Mouse (Mus musculus) c-Kit-positive CD71-positive TER-119-positive erythroid progenitor cells, embryonic 14.5 days (primary cell): ENCODE results near the gene Foxc1.

Source experiments
- DNase-seq: peaks from one replicate; pipeline ENCODE4 v3.0.0-alpha.2; 2013; ENCODE audit warnings: low spot score

Foxc1 gene

DNA sequence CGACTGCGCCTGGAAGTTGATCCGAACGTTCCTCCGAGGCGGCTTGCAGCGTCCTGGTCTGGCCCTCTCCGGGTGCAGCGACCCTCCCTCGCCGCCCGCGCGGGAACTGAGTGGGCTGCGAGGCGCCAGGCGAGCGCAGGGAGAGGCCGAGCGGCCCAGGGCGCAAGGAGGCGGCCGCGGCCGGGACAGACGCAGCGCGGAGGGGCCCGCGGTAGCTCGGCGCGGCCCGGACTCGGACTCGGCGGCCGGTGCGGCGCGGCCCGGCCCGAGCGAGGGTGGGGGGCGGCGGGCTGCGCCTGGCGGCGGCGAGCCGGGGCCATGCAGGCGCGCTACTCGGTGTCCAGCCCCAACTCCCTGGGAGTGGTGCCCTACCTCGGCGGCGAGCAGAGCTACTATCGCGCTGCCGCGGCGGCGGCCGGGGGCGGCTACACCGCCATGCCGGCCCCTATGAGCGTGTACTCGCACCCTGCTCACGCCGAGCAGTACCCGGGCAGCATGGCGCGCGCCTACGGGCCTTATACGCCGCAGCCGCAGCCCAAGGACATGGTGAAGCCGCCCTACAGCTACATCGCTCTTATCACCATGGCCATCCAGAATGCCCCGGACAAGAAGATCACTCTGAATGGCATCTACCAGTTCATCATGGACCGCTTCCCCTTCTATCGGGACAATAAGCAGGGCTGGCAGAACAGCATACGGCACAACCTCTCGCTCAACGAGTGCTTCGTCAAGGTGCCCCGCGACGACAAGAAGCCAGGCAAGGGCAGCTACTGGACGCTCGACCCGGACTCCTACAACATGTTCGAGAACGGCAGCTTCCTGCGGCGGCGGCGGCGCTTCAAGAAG lies 680 bp downstream of the Foxc1 start:
- DNase-seq = no peak

GRCm38 (mm10) chr13:31807736-31808115 lies 1.3 kb downstream of the Foxc1 start:
- no peak for DNase-seq

DNA sequence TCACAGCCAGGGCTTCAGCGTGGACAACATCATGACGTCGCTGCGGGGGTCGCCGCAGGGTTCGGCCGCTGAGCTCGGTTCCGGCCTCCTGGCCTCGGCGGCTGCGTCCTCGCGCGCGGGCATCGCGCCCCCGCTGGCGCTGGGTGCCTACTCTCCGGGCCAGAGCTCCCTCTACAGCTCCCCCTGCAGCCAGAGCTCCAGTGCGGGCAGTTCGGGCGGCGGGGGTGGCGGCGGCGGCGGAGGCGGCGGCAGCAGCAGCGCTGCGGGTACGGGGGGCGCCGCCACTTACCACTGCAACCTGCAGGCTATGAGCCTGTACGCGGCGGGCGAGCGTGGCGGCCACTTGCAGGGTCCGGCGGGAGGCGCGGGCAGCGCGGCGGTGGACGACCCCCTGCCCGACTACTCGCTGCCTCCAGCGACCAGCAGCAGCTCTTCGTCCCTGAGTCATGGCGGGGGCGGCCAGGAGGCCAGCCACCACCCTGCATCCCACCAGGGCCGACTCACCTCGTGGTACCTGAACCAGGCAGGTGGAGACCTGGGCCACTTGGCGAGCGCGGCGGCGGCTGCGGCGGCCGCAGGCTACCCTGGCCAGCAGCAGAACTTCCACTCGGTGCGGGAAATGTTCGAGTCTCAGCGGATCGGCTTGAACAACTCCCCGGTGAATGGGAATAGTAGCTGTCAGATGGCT lies 1.8 kb downstream of the Foxc1 start:
- no peak for DNase-seq

- no peak for DNase-seq
These were observed 2.5 kb downstream of the Foxc1 start for GRCm38 (mm10) chr13:31808804-31809420.

DNA sequence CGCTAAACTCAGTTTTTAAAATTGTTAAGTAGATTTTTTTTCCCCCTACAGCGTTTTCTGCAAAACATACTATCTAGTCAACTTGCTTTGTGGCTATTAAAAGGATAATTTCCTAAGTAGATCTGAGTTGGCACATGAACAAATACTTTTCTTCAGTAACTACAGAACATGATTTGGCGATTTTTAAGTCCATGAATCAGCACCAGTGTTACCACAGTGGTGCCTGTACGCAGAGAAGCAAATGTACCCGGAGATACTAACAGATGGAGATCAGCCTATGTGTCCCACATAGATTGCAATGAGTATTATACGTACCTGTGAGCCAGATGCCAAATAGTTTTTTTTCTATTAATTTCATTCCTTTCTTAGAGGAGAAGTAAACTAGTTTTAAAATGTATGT lies 3.3 kb downstream of the Foxc1 start:
- DNase-seq = no peak

DNA sequence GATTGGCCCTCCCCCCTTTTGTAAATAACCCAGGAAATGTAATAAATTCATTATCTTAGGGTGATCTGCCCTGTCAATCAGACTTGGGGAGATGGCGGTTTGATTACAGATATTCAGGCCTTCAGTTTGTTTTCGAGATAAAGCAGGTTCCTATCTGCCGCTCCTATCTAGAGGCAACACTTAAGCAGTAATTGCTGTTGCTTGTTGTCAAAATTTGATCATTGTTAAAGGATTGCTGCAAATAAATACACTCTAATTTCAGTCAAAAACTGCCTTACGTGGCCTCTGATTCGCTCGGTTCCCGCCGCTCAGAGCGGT lies 3.9 kb downstream of the Foxc1 start:
- no peak for DNase-seq

DNA sequence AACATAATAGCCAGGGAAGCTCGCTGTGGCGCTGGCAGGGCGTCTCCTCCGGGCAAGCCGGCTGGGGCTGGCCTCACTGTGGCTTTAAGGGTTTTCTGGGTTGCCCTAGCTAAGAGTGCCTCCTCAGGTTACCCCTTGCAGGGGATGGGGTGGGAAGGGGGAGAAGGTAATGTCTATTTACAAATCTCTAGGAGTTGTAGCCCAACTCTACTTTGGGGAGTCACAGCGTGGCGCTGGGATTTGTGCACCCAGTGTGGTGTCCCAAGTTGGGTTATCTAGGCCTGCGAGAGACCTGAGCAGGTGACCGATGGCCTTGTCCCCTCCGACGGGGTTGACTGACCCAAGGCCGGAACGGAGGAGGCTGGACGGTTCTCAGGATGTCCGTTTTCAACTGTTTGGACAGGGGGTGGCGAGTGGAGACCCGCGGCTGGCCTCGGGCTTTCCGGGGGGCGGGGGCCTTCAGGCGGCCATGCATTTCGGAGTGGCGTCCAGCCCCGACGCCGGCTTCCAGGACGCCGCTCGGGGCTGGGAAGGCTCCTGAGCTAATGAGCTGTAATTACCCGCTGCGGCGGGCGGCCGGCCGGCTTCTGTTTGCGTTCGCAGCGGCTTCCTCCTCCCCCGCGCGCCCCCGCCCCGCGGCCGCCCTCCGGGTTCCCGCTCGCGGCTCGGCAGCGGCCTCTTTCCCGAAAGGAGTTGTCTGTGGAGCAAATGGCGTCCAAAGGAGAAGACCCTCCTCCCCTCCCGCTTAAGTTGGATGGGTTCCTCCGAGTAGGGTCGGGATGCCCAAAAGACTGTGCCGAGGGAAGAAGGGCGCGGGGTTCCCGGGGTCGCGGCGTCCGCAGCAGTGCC lies 4.5 kb downstream of the Foxc1 start:
- no peak for DNase-seq

GRCm38 (mm10) chr13:31811542-31812021 lies 5.1 kb downstream of the Foxc1 start:
- DNase-seq = no peak

- DNase-seq = no peak
These were observed 6.3 kb downstream of the Foxc1 start for GRCm38 (mm10) chr13:31812701-31813100.

DNA sequence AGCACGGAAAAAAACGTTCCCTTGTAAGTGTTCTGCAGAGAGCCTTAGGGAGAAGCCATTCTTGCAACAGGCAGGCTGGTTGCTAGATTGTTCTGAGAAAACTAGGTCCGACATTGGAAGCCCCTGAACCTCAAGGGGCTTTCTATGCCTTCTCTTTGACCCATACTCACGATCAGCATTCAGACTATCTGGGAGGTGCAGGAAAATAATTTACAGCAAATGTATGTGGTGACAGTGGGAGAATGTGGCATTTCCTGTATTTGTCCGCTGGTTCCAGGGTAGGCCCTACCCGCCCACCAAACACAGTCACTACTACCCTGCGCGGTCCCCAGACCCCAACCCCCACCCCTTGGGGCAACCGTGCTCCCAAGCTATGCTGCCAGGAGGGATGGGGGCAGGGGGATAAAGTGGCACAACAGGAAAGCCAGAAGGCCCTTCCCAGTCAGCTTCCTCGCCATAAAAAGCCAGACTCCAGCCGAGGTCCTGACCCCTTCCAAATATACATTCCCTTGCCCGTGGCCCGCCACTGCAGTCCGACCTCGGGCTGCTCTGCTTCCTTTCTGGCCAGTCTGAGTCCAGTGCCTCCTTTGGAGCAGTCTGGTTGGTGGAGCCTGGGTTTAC lies 9.1 kb downstream of the Foxc1 start:
- DNase-seq = no peak

GRCm38 (mm10) chr13:31818337-31818736 lies 11.9 kb downstream of the Foxc1 start:
- no peak for DNase-seq

GRCm38 (mm10) chr13:31819664-31820405 lies 13.4 kb downstream of the Foxc1 start:
- DNase-seq = no peak

GRCm38 (mm10) chr13:31820587-31821017 lies 14.2 kb downstream of the Foxc1 start:
- no peak for DNase-seq

- no peak for DNase-seq
These were observed 14.6 kb downstream of the Foxc1 start for GRCm38 (mm10) chr13:31821050-31821449.

DNA sequence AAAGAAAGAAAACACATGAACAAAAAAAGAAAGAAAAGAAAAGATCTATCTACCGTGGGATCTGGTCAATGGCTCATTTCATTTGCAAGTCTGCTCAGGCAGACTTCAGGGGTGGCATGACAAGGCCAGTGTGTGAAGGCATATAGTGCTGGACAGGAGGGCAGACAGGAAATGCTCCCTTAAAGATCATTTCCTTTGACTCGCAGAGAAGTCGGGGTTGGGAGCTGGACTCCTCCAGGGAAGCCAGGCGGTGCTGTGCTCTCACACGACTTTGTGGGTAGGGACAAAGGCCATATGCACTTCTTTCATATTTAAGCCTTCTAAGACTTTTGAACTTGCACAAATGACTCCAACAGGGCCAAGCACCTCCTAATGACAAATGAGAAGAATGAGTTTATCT lies 16.9 kb downstream of the Foxc1 start:
- DNase-seq = no peak

DNA sequence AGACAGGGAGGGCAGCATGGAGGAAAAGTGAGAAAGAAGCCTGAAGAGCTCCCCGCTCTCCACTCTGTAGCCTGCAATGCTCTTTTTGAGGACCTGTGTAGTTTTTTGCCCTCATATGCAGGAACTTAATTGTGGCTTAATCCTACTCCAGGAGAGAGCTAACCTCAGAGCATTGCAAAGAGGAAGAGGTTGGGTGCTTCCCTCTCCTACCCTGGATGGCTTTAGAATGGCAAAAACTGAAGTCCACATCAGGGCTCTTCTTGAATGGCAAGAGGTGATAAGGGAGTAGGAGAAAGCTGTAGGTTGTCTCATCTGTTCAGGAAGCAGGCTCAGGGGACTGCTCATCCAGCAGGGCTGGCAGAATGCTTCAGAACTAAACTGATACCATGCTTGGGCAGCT lies 18.7 kb downstream of the Foxc1 start:
- DNase-seq = no peak

GRCm38 (mm10) chr13:31827160-31827559 lies 20.7 kb downstream of the Foxc1 start:
- no peak for DNase-seq

DNA sequence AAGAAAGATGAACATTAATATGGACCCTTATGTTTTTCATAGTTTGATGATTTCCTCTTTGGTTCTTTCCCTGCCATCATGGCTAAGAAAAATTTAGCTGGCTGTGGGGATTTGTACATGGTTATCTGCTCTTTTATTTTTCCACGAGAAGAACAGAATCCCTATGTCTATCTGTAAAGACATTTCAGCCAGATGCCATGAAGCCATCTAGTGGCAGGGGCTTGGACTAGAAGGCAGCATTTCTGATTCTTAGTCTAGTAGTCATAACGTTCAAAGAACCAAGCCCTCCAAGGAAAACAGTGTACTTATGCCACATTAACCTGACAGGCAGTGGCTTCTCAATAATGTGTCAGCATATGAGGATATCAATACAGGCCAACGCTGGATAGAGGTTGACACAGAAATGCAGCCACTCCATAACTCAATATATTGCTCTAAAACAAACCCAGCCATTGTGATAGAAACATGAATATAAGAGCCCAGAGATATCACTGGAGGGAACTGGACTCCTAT lies 21.4 kb downstream of the Foxc1 start:
- DNase-seq = no peak

- DNase-seq = no peak
These were observed 22.0 kb downstream of the Foxc1 start for GRCm38 (mm10) chr13:31828446-31828845.

DNA sequence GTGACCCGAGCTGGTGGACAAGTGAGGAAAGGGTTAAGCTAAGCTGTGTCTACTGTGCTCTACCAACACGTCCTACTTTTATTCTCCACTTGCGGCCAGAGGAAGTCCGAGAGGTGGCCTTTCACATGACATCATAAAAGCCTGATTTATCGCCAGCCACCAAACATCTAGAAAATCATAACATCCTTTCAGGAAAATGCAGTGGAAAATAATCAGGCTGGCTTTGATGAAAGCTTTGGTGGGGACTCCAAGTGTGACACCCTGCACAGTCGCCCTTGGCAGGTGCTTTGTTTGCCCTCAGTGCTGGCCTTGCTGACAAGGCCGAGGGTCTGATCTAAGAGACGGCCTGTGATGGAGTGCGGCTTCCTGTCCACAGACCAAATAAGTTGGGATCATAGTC lies 23.9 kb downstream of the Foxc1 start:
- DNase-seq = no peak

DNA sequence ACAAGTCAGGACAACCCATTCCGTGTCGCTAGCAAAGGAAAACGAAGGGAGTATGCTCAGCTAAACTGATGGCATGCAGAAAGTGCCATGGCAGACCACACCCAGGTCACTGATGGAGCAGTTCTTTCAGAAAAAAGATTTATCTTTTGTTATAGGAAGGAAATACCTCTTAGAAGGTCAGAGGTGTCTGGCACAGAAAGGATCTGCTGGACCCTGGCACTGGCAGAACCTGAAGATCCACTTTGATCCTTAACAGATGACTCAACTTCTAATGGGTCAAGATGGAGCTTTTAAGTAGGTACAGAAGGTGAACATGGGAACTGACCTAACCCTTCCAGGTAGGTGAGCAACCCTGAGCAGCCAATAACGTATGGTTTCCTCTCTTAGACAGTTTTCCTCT lies 29.4 kb downstream of the Foxc1 start:
- DNase-seq = no peak
